Mouse (Mus musculus) kidney, adult 8-10 months (tissue): ENCODE measurements at regions not wholly inside any gene's neighbourhood (a gene's known extent, or its start where the extent isn't known, plus 50 kb on each side); places are given as distances from the start of the nearest gene placed in this dataset.

Experiments
- DNase-seq, 2 experiments: peaks; one replicate each; pipeline ENCODE4 v3.0.0; 2022

- no peak for DNase-seq
Observed at GRCm38 (mm10) chr14:28626951-28627350, 122.4 kb downstream of the Wnt5a start.

DNA sequence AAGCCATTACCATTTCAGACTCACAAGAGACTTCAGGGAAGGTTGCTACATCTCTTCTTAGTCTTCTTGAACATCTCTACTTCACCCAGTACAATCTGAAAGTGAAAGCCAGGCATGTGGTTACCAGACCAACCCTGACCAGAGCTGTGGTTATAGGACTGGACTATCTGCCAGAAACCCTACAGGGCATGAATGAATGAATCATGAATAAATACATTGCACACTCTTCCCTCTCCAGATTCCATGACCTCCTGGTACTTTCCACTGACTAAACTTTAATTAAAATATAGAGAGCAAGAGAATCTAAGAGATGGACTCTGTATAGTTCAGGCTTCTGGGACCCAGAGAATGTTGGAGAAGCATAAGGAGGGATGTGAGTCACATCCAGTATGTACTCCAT lies 130.6 kb downstream of the Wnt5a start:
- DNase-seq = no peak

DNA sequence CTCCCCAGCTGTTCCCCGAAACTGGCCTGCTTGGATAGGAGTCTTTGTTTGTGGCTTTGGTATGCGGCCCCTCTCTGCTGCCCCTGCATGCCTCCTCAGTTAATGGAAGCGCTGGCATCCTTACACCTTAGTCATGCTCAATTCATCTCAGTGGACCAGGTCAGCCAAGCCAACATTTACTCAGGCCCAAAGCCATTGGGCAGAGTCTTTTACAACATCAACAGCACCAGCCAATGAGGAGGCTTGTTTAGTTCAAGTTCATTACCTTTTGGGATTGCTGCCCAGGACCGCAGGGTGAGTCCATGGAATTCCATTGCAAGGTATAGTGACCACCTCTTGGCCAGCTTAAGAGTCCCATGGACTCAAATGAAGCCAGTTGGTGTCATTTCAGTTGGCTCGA lies 134.5 kb downstream of the Wnt5a start:
- peak in 1 of 2 experiments; percentile 23 for DNase-seq

DNA sequence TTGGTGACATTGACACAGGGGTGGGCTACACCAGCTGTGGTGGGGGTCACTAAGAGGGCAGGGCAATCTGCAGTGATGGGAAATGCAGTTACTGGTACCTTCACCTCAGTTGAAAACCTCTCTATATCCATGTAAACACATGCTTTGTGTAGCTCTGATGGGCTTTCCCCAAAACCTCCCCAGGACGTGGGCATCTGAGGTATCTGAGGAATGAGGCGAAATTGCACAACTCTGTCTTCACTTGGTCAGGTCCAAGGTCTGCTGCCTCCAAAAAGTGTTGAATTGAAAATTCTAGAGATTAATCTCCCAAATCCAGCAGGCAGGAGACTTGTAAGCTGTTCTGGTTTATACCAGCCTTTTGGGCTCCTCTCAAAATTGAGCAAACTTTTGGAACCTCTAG lies 141.3 kb downstream of the Wnt5a start:
- DNase-seq = no peak

DNA sequence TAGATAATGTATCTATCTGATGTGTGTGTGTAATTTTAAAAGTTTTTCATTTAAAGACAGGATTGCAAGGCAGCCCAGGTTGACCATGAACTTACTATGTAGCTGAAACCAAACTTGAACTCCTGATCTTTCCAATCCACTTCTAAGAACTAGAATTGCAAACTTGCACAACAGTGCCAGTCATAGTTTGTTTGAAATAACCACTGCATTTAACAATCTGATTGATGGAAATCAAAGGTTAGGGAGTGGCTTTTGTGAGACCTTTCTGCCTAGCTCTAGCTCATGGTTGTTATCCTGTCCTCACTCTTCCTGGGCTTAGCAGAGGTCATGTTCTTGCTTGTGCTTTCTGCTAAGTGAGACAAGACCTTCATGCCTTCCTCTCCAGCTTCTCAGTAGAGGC lies 144.9 kb downstream of the Wnt5a start:
- no peak for DNase-seq

DNA sequence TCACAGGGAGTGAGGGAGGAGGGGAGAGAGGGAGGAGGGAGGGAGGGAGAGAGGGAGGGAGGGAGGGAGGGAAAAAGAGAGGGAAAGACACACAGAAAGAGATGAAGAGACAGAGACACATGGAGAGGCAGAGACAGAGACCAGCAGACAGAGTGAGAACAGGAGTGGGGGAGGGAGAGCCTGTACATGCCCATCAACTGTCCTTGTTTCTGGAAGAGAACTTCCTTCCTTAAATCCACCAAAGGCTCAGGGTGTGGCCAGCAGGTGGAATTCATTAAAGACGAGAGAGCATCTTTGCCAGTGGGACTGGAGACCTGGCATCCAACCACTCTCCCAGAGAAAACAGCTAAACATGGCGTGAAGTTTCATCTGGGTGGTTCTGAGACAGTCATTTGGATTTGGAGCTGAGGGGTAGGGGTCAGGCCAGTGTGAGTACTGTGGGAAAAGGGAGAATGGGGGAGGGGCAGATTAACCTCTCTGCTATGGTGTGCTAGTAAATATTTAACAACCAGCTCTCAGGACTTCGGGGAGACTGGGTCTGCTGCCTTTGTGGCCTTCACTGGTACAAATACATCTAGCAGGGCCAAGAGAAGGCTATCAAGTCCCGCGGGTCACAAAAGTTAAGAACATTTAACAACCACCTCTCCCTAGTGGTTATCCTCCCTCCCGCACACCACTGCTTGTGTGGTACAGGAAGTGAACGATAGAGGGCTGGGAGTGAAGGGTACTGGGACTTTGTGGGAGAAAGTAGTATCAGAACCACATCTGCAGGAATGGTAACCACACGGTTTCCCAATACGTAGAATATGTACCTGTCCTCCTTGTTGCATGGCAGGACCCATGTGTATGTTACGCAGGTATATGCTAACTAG lies 148.7 kb downstream of the Wnt5a start:
- peak in 1 of 2 experiments; percentile 35 for DNase-seq

DNA sequence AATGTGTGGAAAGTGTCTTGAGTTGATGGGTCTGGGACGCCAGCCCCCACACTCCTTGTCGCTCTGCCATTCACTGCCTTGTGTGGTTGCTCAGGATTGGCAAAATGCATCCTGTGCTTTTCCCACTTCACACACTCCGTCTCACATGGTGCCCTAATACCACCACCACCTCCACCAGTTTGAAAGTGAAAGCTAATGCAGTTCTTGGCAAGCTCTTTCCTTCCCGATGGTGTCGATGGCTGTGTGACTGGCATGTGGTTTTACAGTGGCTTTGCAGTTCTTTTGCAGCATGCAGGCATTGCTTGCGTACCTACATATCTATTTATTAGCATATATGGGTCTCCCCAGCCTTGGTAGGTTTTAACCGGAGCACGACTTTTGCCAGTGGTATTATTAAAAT lies 152.7 kb downstream of the Wnt5a start:
- DNase-seq = no peak

- no peak for DNase-seq
Observed at GRCm38 (mm10) chr14:28660872-28661588, 156.5 kb downstream of the Wnt5a start.

- peak; percentile 15 to 43 for DNase-seq
Observed at GRCm38 (mm10) chr14:28663316-28663715, 158.8 kb downstream of the Wnt5a start.

DNA sequence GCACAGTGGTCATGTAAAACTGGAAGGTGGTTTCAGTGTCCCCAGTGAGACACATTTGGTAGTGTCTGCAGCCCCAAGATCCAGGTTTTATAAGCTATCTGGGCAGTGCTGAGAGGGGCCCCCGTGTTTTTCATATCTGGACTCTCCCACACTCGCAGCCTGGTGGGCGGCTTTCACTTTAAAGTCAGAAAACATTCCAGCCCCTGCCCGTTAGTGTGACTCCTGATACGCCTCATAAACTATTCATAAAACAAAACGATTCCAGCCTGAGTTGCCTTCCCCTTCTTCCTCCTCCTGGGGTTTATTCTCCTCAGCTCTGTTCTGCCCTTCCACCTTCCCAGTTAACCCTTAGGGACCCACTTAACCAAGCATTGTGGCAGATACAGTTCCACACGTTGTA lies 159.6 kb downstream of the Wnt5a start:
- no peak for DNase-seq

DNA sequence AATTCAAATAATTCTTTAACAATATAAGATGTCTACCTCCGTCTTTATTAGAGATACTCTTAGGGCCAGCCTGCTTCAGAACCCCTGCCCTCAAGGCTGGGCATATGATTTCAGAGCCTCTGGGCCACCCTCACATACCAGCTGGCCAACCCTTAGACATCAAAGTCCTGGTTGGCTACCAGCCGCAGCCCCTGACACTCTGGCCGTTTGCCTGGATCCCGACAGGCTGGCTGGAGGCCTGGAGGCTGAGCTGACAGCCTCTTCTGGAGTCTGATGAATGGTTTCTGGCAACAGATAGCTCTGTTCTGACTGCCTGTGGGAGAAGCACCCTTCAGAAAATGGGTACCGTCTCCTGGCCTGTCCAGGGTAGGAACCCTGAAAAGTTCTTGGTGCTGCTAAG lies 170.9 kb downstream of the Wnt5a start:
- peak; percentile 13 to 39 for DNase-seq

GRCm38 (mm10) chr14:28699780-28700179 lies 195.2 kb downstream of the Wnt5a start:
- DNase-seq = no peak

GRCm38 (mm10) chr14:28704729-28705128 lies 200.2 kb downstream of the Wnt5a start:
- no peak for DNase-seq

DNA sequence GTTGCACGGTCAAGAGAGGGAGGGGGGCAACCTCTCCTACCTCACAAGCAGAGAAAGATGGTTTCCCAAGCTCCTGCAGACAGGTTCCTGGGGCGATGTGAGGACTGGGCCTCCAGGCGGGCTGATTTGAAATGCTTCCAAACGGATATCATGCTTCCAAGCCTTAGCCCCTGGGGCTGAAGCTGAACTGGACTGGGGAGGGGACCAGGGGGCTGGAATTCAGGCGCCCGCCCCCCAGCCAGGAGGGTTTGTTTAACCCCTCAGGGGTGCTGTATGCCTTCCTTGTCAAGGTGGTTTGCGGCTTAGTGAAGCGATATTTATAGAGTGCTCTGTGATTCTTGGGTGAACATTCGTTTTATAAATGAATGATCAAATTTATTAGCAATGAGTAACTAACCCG lies 210.0 kb downstream of the Wnt5a start:
- no peak for DNase-seq

DNA sequence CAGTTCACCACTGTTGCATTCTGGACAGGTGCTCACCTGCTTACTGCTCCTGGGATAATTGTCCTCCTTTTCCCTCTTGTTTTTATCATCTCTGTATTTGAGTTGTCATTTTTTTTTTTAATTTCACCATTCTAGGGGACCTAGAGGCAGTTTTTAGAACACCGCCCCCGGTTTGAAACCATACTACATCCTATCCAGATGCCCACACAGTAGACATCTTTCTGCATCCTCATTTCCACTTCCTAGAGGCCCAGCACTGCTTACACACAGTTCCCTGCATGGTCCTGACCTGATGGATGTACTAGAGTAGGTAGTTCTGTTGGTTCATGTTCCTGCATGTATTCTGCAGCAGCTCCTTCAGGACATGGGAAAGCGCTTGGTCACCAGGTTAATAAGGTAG lies 216.0 kb downstream of the Wnt5a start:
- no peak for DNase-seq

DNA sequence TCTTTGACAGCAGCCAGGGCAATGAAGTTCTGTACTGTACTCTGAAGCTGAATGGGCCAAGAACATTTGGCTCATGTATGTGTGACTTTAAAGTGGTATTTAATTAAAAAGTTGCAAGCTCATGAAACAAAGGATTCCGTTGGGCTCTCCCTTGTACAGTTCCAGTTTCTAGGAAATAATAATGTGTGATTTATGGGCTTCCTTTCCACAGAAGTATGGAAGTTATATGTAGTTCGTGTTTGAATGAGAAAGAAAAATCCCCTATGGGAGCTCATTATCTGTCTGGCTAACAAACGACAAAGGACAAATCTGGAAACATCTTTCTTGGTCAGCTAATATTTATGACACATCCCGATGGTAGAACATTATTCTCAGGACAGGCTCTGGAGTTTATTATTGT lies 221.1 kb downstream of the Wnt5a start:
- no peak for DNase-seq

DNA sequence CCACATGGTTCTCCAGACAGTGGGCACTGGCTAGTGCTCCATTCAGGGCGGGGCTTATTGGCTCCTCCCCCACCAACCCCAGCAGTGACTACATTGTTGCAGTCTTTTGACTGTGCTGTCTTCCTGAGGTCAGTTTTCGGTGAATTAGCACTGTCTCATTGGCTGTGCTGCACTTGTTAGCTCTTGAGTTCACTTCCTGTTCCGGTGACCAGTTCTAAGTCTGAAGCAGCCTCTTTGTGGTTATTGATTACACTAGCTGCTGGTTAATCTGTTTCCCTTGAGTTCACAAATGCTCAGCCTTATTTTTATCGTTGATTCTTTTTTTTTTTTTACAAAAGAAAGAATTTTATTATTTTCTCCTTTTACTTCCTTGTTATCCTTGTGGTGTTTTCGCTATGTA lies 228.9 kb downstream of the Wnt5a start:
- DNase-seq = peak; percentile 4 to 13

- DNase-seq = no peak
Observed at GRCm38 (mm10) chr14:28735446-28735845, 230.9 kb downstream of the Wnt5a start.

- DNase-seq = no peak
Observed at GRCm38 (mm10) chr14:28740076-28740475, 235.5 kb downstream of the Wnt5a start.

DNA sequence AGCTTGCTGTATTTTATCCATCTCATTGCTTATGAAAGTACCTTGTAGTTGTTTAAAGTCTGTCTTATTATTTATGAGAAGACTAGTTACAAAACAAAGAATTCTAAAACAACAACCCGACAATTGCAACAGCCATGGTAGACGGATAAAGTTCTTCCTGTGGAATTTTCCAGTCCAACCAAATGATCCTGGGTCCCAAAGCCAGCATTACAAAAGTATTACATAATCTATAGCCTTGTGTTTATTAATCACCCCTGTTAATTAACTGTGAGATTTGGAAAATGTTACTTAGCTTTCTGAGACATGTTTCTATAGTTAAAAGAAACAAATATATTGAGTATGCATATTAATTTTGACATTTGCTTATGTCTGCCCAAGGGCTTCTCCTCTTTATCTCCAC lies 236.9 kb downstream of the Wnt5a start:
- no peak for DNase-seq

DNA sequence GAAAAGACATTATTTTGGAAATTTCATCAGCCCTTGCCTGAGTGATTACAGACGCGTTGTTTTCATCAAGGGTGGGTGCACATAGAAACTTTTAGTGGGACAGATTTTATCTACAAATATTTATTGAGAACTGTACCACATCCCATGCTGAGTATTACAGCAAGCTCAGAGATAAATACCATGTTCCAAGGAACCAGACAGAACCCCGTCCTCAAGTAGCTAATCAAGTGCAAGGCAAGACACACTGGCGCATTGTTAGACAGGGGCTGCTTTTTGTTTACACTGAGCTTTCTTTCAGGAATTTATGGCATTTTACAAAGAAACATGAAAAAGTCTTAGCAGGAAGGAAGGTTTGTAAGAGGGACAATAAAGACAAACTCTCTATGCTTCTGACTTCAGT lies 239.1 kb downstream of the Wnt5a start:
- no peak for DNase-seq

DNA sequence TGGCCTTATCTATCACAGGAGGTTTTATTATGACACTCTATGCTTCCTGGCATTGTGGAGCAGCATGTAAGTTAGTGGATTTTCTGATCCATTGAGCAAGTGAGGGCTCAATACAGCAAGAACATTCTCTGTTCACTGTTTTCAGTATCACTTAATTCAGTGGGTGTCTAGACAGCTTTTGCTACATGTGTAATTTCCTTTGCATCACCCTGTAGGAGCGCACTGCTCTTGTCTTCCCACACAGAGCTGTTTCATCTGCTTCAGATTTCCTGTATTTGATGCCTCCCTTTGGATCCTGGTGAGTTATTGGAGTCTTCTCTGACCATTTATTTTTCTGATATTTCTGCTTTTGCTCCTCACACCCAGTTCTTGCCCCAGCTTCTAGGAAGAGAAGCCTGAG lies 245.8 kb downstream of the Wnt5a start:
- DNase-seq = no peak

GRCm38 (mm10) chr14:28765201-28765600 lies 252.8 kb upstream of the Lrtm1 start:
- DNase-seq = no peak

- no peak for DNase-seq
Observed at GRCm38 (mm10) chr14:28773068-28773467, 244.9 kb upstream of the Lrtm1 start.
